Mouse (Mus musculus) lung, postnatal 0 days (tissue): ENCODE results near the gene Gzmm. TPM values are rescaled to one million over a fixed set of nuclear protein-coding genes. Genes with fewer than 3 reads are reported as not detected.
A peak's percentile ranks its signal among the peaks of the same experiment; 100 is the strongest.

Experiments used
- ATAC-seq: fragments of 200-750 bp; cut with Nextera tagmentation; 2 replicates; pipeline ENCODE4 v1.8.0; 2017; ENCODE audit warnings: moderate library complexity
- DNase-seq: peaks from one replicate; pipeline ENCODE4 v3.0.0-alpha.2; 2016; ENCODE audit warnings: low spot score
- H3K27ac ChIP-seq: fragments of 300-500 bp; sonication (generic); 2 replicates; pipeline ENCODE4 v1.5.1; 2014; ENCODE audit warnings: antibody characterized with exemption, mild to moderate bottlenecking, low read length, mixed read lengths
- H3K27me3 ChIP-seq: fragments of 300-500 bp; sonication (generic); replicated peaks from 2 replicates; pipeline ENCODE4 v1.6.1; 2014; ENCODE audit warnings: low read length, mixed read lengths; ENCODE audit not compliant: insufficient read depth
- H3K36me3 ChIP-seq: fragments of 300-500 bp; sonication (generic); 2 replicates; pipeline ENCODE4 v1.6.1; 2014; ENCODE audit warnings: low read length, mixed read lengths; ENCODE audit not compliant: insufficient read depth
- H3K4me1 ChIP-seq: fragments of 300-500 bp; sonication (generic); 2 replicates; pipeline ENCODE4 v1.6.1; 2014; ENCODE audit warnings: antibody characterized with exemption, low read depth, low read length, mixed read lengths; ENCODE audit not compliant: insufficient read depth
- H3K4me2 ChIP-seq: fragments of 300-500 bp; sonication (generic); replicated peaks from 2 replicates; pipeline ENCODE4 v1.6.1; 2014; ENCODE audit warnings: low read depth, mild to moderate bottlenecking, low read length, moderate library complexity, mixed read lengths
- H3K4me3 ChIP-seq: fragments of 300-500 bp; sonication (generic); 2 replicates; pipeline ENCODE4 v1.5.1; 2014; ENCODE audit warnings: low read depth, low read length
- H3K9ac ChIP-seq: fragments of 300-500 bp; sonication (generic); replicated peaks from 2 replicates; pipeline ENCODE4 v1.6.1; 2014; ENCODE audit warnings: low read depth, mild to moderate bottlenecking
- H3K9me3 ChIP-seq: fragments of 300-500 bp; sonication (generic); 2 replicates; pipeline ENCODE4 v1.6.1; 2016; ENCODE audit warnings: low read length, mixed read lengths
- CTCF ChIP-seq: IDR thresholded peaks from 2 replicates; pipeline ENCODE4 v1.5.1; 2016; ENCODE audit warnings: antibody characterized with exemption, mild to moderate bottlenecking
- EP300 ChIP-seq: IDR thresholded peaks from 2 replicates; pipeline ENCODE4 v1.6.1; 2016; ENCODE audit warnings: antibody characterized with exemption, mild to moderate bottlenecking, control low read depth
- WGBS: fragments of 180-500 bp; shearing (Covaris S2); extraction: QIAGEN DNeasy Blood & Tissue Kit; methylation state at CpG from one replicate; pipeline ENCODE4 v1.1.7; 2014; 5-methylcytosine and 5-hydroxymethylcytosine counted together
- polyA plus RNA-seq: library from polyadenylated mRNA; unstranded; fragments of >200 nt; fragmentation: Nextera tagmentation; extraction: Ambion mirVana; gene quantifications from 2 replicates; pipeline ENCODE4 v1.2.1, GENCODE M21; 2015

Gzmm gene
- polyA plus RNA-seq, 1 experiment from 2014 or later, result 0.57 TPM

- no peak for DNase-seq
- no peaks in the 10 kb centered on the region for H3K27me3 ChIP-seq
- no peak overlapping the region for H3K9ac ChIP-seq
- H3K4me1 ChIP-seq, result peaks cover 10% of the 10 kb centered on the region; the same call in 1 of the 2 replicates
- no peak for ATAC-seq
- TF ChIP-seq CTCF (no peak), EP300 (no peak)
- no peaks in the 10 kb centered on the region for H3K36me3 ChIP-seq
- WGBS, result 80% methylated on average over 3 of the region's 3 CpGs
- H3K27ac ChIP-seq, result no peak overlapping the region
- H3K4me2 ChIP-seq, result no peak overlapping the region
- H3K9me3 ChIP-seq, result no peaks in the 10 kb centered on the region
- H3K4me3 ChIP-seq, result no peak overlapping the region
Measured at GRCm38 (mm10) chr10:79673054-79673453, 15.8 kb upstream of the Gzmm start.

DNA sequence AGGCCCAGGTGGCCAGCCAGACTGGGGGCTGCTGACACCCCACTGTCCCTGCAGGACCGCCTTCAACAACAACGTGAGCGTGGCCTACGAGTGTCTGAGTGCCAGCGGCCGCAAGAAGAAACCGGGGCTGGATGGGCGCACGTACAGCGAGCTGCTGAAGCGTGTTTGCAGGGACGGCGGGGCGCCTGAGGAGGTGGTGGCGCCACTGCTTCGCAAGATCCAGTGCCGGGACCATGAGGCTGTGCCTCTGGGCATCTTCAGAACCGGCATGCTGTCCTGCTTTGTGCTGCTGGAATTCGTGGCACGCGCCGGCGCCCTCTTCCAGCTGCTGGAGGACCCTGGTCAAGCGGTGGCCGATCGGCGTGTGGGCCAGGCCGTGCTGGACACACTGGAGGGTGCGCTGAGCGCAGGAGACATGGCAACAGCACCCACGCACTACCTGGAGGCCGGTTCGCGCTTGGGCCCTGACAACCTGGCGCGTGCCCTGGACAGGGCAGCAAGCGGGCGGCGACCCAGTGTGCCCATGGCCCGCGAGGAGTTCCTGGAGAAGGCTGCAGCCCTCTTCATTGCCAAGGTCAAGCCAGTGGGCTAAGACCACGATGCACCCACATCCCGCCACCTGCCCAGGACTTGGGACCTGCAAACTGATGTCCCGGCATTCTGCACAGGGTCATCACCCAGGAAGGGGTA lies 13.3 kb upstream of the Gzmm start:
- no peak overlapping the region for H3K4me3 ChIP-seq
- H3K27ac ChIP-seq, result no peak overlapping the region
- H3K4me1 ChIP-seq, result peaks cover 2% of the 10 kb centered on the region; the same call in 1 of the 2 replicates
- H3K9me3 ChIP-seq, result no peaks in the 10 kb centered on the region
- ATAC-seq, result peak; percentile 16; the same call in 1 of the 2 replicates
- no peak overlapping the region for H3K4me2 ChIP-seq
- H3K27me3 ChIP-seq, result no peaks in the 10 kb centered on the region
- no peak for DNase-seq
- no peak overlapping the region for H3K9ac ChIP-seq
- WGBS, result 54% methylated on average over 39 of the region's 44 CpGs
- no peaks in the 10 kb centered on the region for H3K36me3 ChIP-seq
- TF ChIP-seq EP300 (no peak), CTCF (peak; percentile 9; the same call in 1 of the 2 replicates)

- Histone ChIP-seq H3K27ac (peak overlapping the region; percentile 80), H3K4me1 (peaks cover 14% of the 10 kb centered on the region; the same call in 1 of the 2 replicates), H3K36me3 (peaks cover 11% of the 10 kb centered on the region; the same call in 1 of the 2 replicates), H3K27me3 (no peaks in the 10 kb centered on the region), H3K4me3 (peak overlapping the region; percentile 79), H3K4me2 (peak overlapping the region; percentile 92), H3K9me3 (no peaks in the 10 kb centered on the region), H3K9ac (no peak overlapping the region)
- ATAC-seq, result peak; percentile 2
- TF ChIP-seq CTCF (no peak), EP300 (no peak)
- WGBS, result 27% methylated on average over 11 of the region's 11 CpGs
- DNase-seq, result peak; percentile 65
Measured at GRCm38 (mm10) chr10:79680606-79681495, 8.0 kb upstream of the Gzmm start.

DNA sequence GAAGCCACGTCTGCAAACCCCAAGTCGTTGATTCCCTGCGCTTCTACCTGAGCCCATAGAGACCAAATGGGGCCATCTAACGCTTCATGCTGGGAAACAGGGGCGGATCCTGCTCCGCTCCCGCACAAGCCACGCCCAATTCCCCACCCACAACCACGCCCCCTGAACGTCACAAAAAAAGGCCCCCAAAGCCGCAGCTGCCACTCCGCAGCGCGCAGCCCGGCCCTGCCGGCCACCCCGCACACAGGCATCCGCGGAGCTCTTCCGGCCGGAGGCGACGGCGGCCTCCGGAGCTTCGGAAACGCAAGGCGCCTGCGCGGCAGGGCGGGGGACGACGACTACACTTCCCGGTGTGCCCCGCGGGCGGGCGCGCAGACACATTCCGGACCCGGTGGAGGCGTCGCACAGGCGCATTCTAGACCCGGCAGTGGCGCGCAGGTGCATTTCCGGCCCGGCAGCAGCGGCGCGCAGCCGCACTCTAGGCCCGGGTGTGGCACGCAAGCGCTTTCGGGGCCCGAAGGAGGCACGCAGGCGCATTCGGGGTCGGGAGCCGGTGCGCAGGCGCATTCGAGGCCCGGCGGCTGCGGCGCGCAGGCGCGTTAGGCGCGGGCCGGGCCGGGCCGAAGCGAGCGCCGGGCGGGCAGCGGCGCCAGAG lies 7.1 kb upstream of the Gzmm start, which contains the start of gene Cdc34:
Gene Cdc34, plus strand, starts transcription at position 605 of the 655 bp plus-strand sequence.
- ATAC-seq (peak; percentile 96), DNase-seq (peak; percentile 99)
- WGBS, result under 1% methylated on average over 51 of the region's 84 CpGs
- Histone ChIP-seq H3K27me3 (no peaks in the 10 kb centered on the region), H3K9ac (peak within 1 kb of the TSS; percentile 83), H3K4me2 (peak within 1 kb of the TSS; percentile 92), H3K4me1 (peaks cover 14% of the 10 kb centered on the region; the same call in 1 of the 2 replicates), H3K4me3 (peak within 1 kb of the TSS; percentile 79), H3K36me3 (peaks cover 20% of the 10 kb centered on the region; the same call in 1 of the 2 replicates), H3K27ac (peak within 1 kb of the TSS; percentile 81), H3K9me3 (no peaks in the 10 kb centered on the region)
- TF ChIP-seq CTCF, result peak; percentile 58
- no peak for TF ChIP-seq EP300

- no peak for ATAC-seq
- 0% methylated on average over 8 of the region's 10 CpGs for WGBS
- peaks cover 14% of the 10 kb centered on the region; the same call in 1 of the 2 replicates for H3K4me1 ChIP-seq
- H3K9ac ChIP-seq, result peak overlapping the region; percentile 83
- H3K36me3 ChIP-seq, result peaks cover 28% of the 10 kb centered on the region
- DNase-seq, result peak; percentile 63
- H3K4me3 ChIP-seq, result peak overlapping the region; percentile 79
- TF ChIP-seq EP300 (no peak), CTCF (no peak)
- no peaks in the 10 kb centered on the region for H3K27me3 ChIP-seq
- H3K9me3 ChIP-seq, result no peaks in the 10 kb centered on the region
- H3K27ac ChIP-seq, result peak overlapping the region; percentile 81
- peak overlapping the region; percentile 92 for H3K4me2 ChIP-seq
Measured at GRCm38 (mm10) chr10:79682551-79682915, 6.3 kb upstream of the Gzmm start.
